Mouse (Mus musculus) C2C12 (cell line): Measurements from ENCODE around the gene Kcnip1. TPM values are rescaled to one million over a fixed set of nuclear protein-coding genes. Genes with fewer than 3 reads are reported as not detected.
A peak's percentile ranks its signal among the peaks of the same experiment; 100 is the strongest.

Source experiments
- H3K27me3 ChIP-seq: one replicate; pipeline ENCODE4 v1.6.1; 2011; ENCODE audit not compliant: control insufficient read depth, insufficient read depth, insufficient read length
- H3K36me3 ChIP-seq: one replicate; pipeline ENCODE4 v1.6.1; 2011; ENCODE audit not compliant: control insufficient read depth, insufficient read depth
- H3K4me3 ChIP-seq: one replicate; pipeline ENCODE4 v1.5.1; 2011; ENCODE audit warnings: mild to moderate bottlenecking, control low read depth; ENCODE audit not compliant: poor library complexity, insufficient read depth, severe bottlenecking
- H3K79me2 ChIP-seq: one replicate; pipeline ENCODE4 v1.6.1; 2011; ENCODE audit not compliant: control insufficient read depth, insufficient read depth
- H3K79me3 ChIP-seq: one replicate; pipeline ENCODE4 v1.6.1; 2011; ENCODE audit warnings: low read depth, control low read depth
- H3ac ChIP-seq: one replicate; pipeline ENCODE3; 2011; ENCODE audit warnings: low read depth; ENCODE audit not compliant: control insufficient read depth, insufficient read length
- CEBPB ChIP-seq: IDR thresholded peaks from one replicate; pipeline ENCODE4 v1.6.1; 2011; ENCODE audit warnings: low read depth, mild to moderate bottlenecking, control low read depth, moderate library complexity
- CTCF ChIP-seq: IDR thresholded peaks from one replicate; pipeline ENCODE4 v1.5.1; 2011; ENCODE audit not compliant: control insufficient read depth, insufficient read depth, insufficient read length
- FOSL1 ChIP-seq: IDR thresholded peaks from one replicate; pipeline ENCODE4 v1.8.0; 2011; ENCODE audit warnings: mild to moderate bottlenecking, low read length; ENCODE audit not compliant: poor library complexity, insufficient read depth, severe bottlenecking
- MAX ChIP-seq: IDR thresholded peaks from one replicate; pipeline ENCODE4 v1.6.1; 2011; ENCODE audit warnings: mild to moderate bottlenecking, control low read depth
- MYOD1 ChIP-seq: IDR thresholded peaks from one replicate; pipeline ENCODE4 v1.6.1; 2011; ENCODE audit warnings: low read depth; ENCODE audit not compliant: control insufficient read depth, insufficient read length
- MYOG ChIP-seq: IDR thresholded peaks from one replicate; pipeline ENCODE4 v1.6.1; 2011; ENCODE audit not compliant: control insufficient read depth, insufficient read length; ENCODE audit errors: extremely low read depth
- USF1 ChIP-seq: IDR thresholded peaks from one replicate; pipeline ENCODE4 v1.6.1; 2011; ENCODE audit warnings: low read depth, mild to moderate bottlenecking, control low read depth, moderate library complexity
- polyA plus RNA-seq: library from polyadenylated mRNA; unstranded; fragments of >200 nt; fragmentation: generic; extraction: Trizol; gene quantifications from one replicate; pipeline ENCODE4 v1.2.1, GENCODE M21; 2012; ENCODE audit warnings: missing spikeins

Kcnip1 gene
- polyA plus RNA-seq, 1 experiment: not detected

- no peak overlapping the region for H3ac ChIP-seq
- H3K36me3 ChIP-seq: no peaks in the 10 kb centered on the region
- TF ChIP-seq FOSL1: no peak
- TF ChIP-seq MYOD1: no peak
- no peak for TF ChIP-seq CEBPB
- TF ChIP-seq MAX: no peak
- no peak for TF ChIP-seq MYOG
- no peak for TF ChIP-seq CTCF
- TF ChIP-seq USF1: no peak
- H3K4me3 ChIP-seq: no peak overlapping the region
- H3K79me2 ChIP-seq: no peaks in the 10 kb centered on the region
- H3K27me3 ChIP-seq: no peaks in the 10 kb centered on the region
- H3K79me3 ChIP-seq: no peaks in the 10 kb centered on the region
Observed at GRCm38 (mm10) chr11:33885981-33886380, 107.0 kb downstream of the Kcnip1 start.

DNA sequence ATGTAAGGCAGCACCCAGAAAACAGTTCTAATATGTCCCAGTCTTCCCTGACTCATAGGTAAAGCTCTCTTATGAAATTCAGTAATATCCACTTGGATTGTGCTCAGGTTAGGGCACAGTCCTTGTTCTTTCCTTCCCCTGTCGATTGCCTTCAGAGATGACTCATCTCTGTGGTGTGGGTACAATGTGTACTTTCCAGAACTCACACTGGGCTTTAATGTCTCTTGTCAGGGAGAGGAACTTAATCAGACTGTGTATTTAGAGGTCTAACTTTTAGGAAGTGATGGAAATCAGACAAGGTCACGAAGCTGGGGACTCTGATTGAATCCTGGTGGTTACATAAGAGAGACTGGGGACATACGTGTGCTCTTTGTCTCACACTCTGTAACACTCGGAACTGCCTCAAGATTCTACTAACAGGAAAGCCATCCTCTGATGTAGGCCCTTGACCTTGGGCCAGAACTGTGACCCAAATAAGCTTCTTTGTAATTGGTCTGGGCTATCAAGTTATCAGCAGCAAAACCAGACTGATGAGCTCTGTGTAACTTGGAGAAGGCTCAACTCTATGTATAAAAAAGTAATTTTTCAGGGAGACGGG, 110.1 kb downstream of the Kcnip1 start:
- no peaks in the 10 kb centered on the region for H3K79me3 ChIP-seq
- H3K4me3 ChIP-seq: no peak overlapping the region
- no peak overlapping the region for H3ac ChIP-seq
- no peaks in the 10 kb centered on the region for H3K79me2 ChIP-seq
- H3K27me3 ChIP-seq: no peaks in the 10 kb centered on the region
- no peaks in the 10 kb centered on the region for H3K36me3 ChIP-seq
- TF ChIP-seq USF1 (no peak), MAX (no peak), FOSL1 (peak; percentile 8), MYOG (no peak), MYOD1 (no peak)

DNA sequence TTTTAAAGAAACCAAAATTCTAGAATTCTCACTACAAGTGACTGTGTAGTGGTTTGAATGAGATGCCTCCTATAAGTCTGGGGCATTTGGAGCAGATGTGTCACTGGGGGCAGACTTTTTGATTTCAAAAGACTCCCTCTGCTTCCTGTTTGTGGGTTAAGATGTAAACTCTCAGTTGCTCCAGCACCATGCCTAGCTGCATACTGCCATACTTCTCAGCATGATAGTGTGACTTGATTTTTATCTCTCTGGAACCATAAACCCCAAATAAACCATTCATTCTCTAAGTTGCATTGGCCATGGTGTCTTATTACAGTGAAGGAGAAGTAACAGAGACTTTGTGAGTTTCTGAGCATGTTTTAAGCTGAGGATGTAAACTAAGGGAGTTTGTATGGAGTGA, 118.0 kb downstream of the Kcnip1 start:
- Histone ChIP-seq H3K79me2 (no peaks in the 10 kb centered on the region), H3K36me3 (no peaks in the 10 kb centered on the region), H3ac (no peak overlapping the region), H3K79me3 (no peaks in the 10 kb centered on the region), H3K27me3 (no peaks in the 10 kb centered on the region), H3K4me3 (no peak overlapping the region)
- TF ChIP-seq MYOD1 (no peak), CEBPB (no peak), CTCF (no peak), FOSL1 (no peak)

- TF ChIP-seq CTCF (no peak), MYOD1 (no peak), MYOG (no peak), MAX (no peak), USF1 (no peak), FOSL1 (no peak), CEBPB (no peak)
- H3K79me2 ChIP-seq: no peaks in the 10 kb centered on the region
- H3K79me3 ChIP-seq: no peaks in the 10 kb centered on the region
- no peak overlapping the region for H3ac ChIP-seq
- no peak overlapping the region for H3K4me3 ChIP-seq
- H3K27me3 ChIP-seq: no peaks in the 10 kb centered on the region
- H3K36me3 ChIP-seq: no peaks in the 10 kb centered on the region
Observed at GRCm38 (mm10) chr11:33873071-33873781, 119.7 kb downstream of the Kcnip1 start.

- Histone ChIP-seq H3K79me3 (no peaks in the 10 kb centered on the region), H3K4me3 (no peak overlapping the region), H3K27me3 (no peaks in the 10 kb centered on the region), H3K36me3 (no peaks in the 10 kb centered on the region), H3ac (no peak overlapping the region), H3K79me2 (no peaks in the 10 kb centered on the region)
- TF ChIP-seq FOSL1: no peak
- TF ChIP-seq MYOG: no peak
- TF ChIP-seq CTCF: no peak
- TF ChIP-seq CEBPB: no peak
- no peak for TF ChIP-seq MAX
- no peak for TF ChIP-seq USF1
- TF ChIP-seq MYOD1: no peak
Observed at GRCm38 (mm10) chr11:33872716-33873048, 120.3 kb downstream of the Kcnip1 start.
